ENCODE assay signal across 25 mouse cellular contexts in genomic region chr1:134025975-134026374, GRCm38 (mm10). TPM values are rescaled to one million over a fixed set of nuclear protein-coding genes. Genes with fewer than 3 reads are reported as not detected.
DNase-seq lines count a peak whose midpoint lies in the region; ATAC-seq lines count a peak whose summit lies in the region.
"Had no signal": no experiment of that assay in that cellular context is flagged by ENCODE, and none has a peak within 500 bp of the region (broad histone marks: within the 10 kb centered on the region; RNA-seq: fewer than 3 reads in every experiment).

No protein-coding gene starts in this region.

- H3K9me3 ChIP-seq in limb, embryonic 10.5 days (replicated peaks), result no peaks in the 10 kb centered on the region
- H3K9me3 ChIP-seq: embryonic facial prominence, embryonic 10.5 days; embryonic facial prominence, embryonic 12.5 days; forebrain, embryonic 13.5 days; forebrain, embryonic 15.5 days had no signal

- 85% methylated on average over 5 of the region's 5 CpGs for WGBS in limb, embryonic 10.5 days

- no peak overlapping the region for H3K27ac ChIP-seq in limb, embryonic 10.5 days
- H3K27ac ChIP-seq: embryonic facial prominence, embryonic 10.5 days; embryonic facial prominence, embryonic 12.5 days; forebrain, embryonic 13.5 days; forebrain, embryonic 15.5 days had no signal

- H3K36me3 ChIP-seq in limb, embryonic 10.5 days, result no peaks in the 10 kb centered on the region
- H3K36me3 ChIP-seq: embryonic facial prominence, embryonic 10.5 days; embryonic facial prominence, embryonic 12.5 days; forebrain, embryonic 15.5 days; G1E had no signal

- H3K27me3 ChIP-seq in limb, embryonic 10.5 days (ENCODE audit: low read depth, poor library complexity, severe bottlenecking), result no peaks in the 10 kb centered on the region
- H3K27me3 ChIP-seq: embryonic facial prominence, embryonic 12.5 days; forebrain, embryonic 13.5 days; forebrain, embryonic 15.5 days; Patski had no signal

- H3K4me3 ChIP-seq in limb, embryonic 10.5 days, result no peak overlapping the region
- H3K4me3 ChIP-seq: embryonic facial prominence, embryonic 10.5 days; embryonic facial prominence, embryonic 12.5 days; forebrain, embryonic 13.5 days; forebrain, embryonic 15.5 days had no signal

- DNase-seq in 416B (ENCODE audit: low read depth) (peak; percentile 66), liver (no peak)
- DNase-seq in T-cell, adult 2 months (ENCODE audit: low spot score), result peak; percentile 7
- DNase-seq in limb, embryonic 10.5 days (ENCODE audit: low spot score), result no peak
- no peak for DNase-seq in spleen, postnatal 4 days (ENCODE audit: low spot score in 2 of 2)
- DNase-seq: adrenal gland, adult 2 months; adrenal gland, postnatal 10 days; adrenal gland, postnatal 25 days; B cell, adult 2 months; cerebellum, adult 11 months; cerebellum, adult 18-20 months; cerebellum, adult 8-10 months; cerebellum, adult 9-11 months; cerebellum, postnatal 14 days; cerebellum, postnatal 36 days had no signal

- no peaks in the 10 kb centered on the region for H3K4me1 ChIP-seq in limb, embryonic 10.5 days
- H3K4me1 ChIP-seq: embryonic facial prominence, embryonic 10.5 days; embryonic facial prominence, embryonic 12.5 days; forebrain, embryonic 13.5 days had no signal

- ATAC-seq in granulocyte monocyte progenitor cell, adult 5-6 weeks (replicated peaks; ENCODE audit: poor library complexity, severe bottlenecking), result peak; percentile 81
- ATAC-seq in megakaryocyte progenitor cell, adult 5-6 weeks (replicated peaks; ENCODE audit: poor library complexity), result peak; percentile 48
- ATAC-seq: CD4-positive, CD25-positive, alpha-beta regulatory T cell, adult 4 months; forebrain, embryonic 13.5 days; Patski had no signal

RNA-seq across cellular contexts. Expression of gene Fmod, which starts 11.1 kb away (rescaled TPM):
- not detected in 2 replicates for total RNA-seq in granulocyte monocyte progenitor cell, adult 5-6 weeks (2014; fragmentation: Nextera tagmentation)
- not detected in 2 replicates for total RNA-seq in granulocyte monocyte progenitor cell, adult 5-6 weeks (2017)
- not detected in 2 replicates for total RNA-seq in megakaryocyte progenitor cell, adult 5-6 weeks (2015)
- total RNA-seq in megakaryocyte progenitor cell, adult 5-6 weeks (2017), result not detected in 2 replicates
- polyA plus RNA-seq in limb, embryonic 10.5 days (2016; fragmentation: Nextera tagmentation; extraction: Ambion mirVana), result 2.4 and 2.5 TPM in 2 replicates
- total RNA-seq: CH12.LX had no signal
- polyA plus RNA-seq: CD4-positive, CD25-positive, alpha-beta regulatory T cell, adult 4 months; G1E had no signal

RNA-seq across cellular contexts. Expression of gene Btg2, which starts 52.9 kb away (rescaled TPM):
- total RNA-seq in granulocyte monocyte progenitor cell, adult 5-6 weeks (2014; fragmentation: Nextera tagmentation), result 7.2 and 13.5 TPM in 2 replicates
- total RNA-seq in granulocyte monocyte progenitor cell, adult 5-6 weeks (2017), result 31.3 and 33.7 TPM in 2 replicates
- total RNA-seq in megakaryocyte progenitor cell, adult 5-6 weeks (2015), result 14.2 and 22.2 TPM in 2 replicates
- total RNA-seq in megakaryocyte progenitor cell, adult 5-6 weeks (2017), result 38.7 and 47.8 TPM in 2 replicates
- 10.1 and 17.7 TPM in 2 replicates for polyA plus RNA-seq in limb, embryonic 10.5 days (2016; fragmentation: Nextera tagmentation; extraction: Ambion mirVana)

Comparison
In these comparisons a context has a peak if more than half of its experiments do, and no peak if none do; other contexts are left out.
1. DNase-seq: peak in 416B (single experiment) and T-cell, adult 2 months (single experiment); none in liver (single experiment), limb, embryonic 10.5 days (single experiment) and spleen, postnatal 4 days (0 of 2).